Mouse (Mus musculus) neural tube, embryonic 15.5 days (tissue): Measurements from ENCODE around the gene Gm9733. TPM values are rescaled to one million over a fixed set of nuclear protein-coding genes. Genes with fewer than 3 reads are reported as not detected.
"Not testable (repeated sequence)": the region's sequence is repeated elsewhere in the genome, so short reads cannot be mapped to it uniquely, and the experiment has no call there.

Source experiments
- ATAC-seq: fragments of 200-750 bp; cut with Nextera tagmentation; 2 replicates; pipeline ENCODE4 v1.8.0; 2017; ENCODE audit warnings: mild to moderate bottlenecking, moderate TSS enrichment, moderate library complexity; ENCODE audit not compliant: low FRiP score
- H3K27ac ChIP-seq: fragments of 300-500 bp; sonication (generic); replicated peaks from 2 replicates; pipeline ENCODE4 v1.5.1; 2015; ENCODE audit warnings: mild to moderate bottlenecking, inconsistent platforms
- H3K27me3 ChIP-seq: fragments of 300-500 bp; sonication (generic); replicated peaks from 2 replicates; pipeline ENCODE4 v1.6.1; 2015; ENCODE audit warnings: inconsistent platforms
- H3K36me3 ChIP-seq: fragments of 300-500 bp; sonication (generic); 2 replicates; pipeline ENCODE4 v1.6.1; 2015; ENCODE audit warnings: inconsistent platforms
- H3K4me1 ChIP-seq: fragments of 300-500 bp; sonication (generic); 2 replicates; pipeline ENCODE4 v1.6.1; 2015; ENCODE audit warnings: inconsistent platforms
- H3K4me2 ChIP-seq: fragments of 300-500 bp; sonication (generic); 2 replicates; pipeline ENCODE4 v1.6.1; 2015; ENCODE audit warnings: inconsistent platforms, mild to moderate bottlenecking, moderate library complexity
- H3K4me3 ChIP-seq: fragments of 300-500 bp; sonication (generic); replicated peaks from 2 replicates; pipeline ENCODE4 v1.5.1; 2015; ENCODE audit warnings: mild to moderate bottlenecking, inconsistent platforms
- H3K9ac ChIP-seq: fragments of 300-500 bp; sonication (generic); replicated peaks from 2 replicates; pipeline ENCODE4 v1.6.1; 2015; ENCODE audit warnings: mild to moderate bottlenecking, inconsistent platforms
- H3K9me3 ChIP-seq: fragments of 300-500 bp; sonication (generic); replicated peaks from 2 replicates; pipeline ENCODE4 v1.6.1; 2016; ENCODE audit warnings: inconsistent platforms
- WGBS: fragments of 180-500 bp; shearing (Covaris S2); methylation state at CpG from one replicate; pipeline ENCODE4 v1.1.7; 2015; ENCODE audit warnings: mixed read lengths; 5-methylcytosine and 5-hydroxymethylcytosine counted together
- polyA plus RNA-seq: library from polyadenylated mRNA; unstranded; fragments of >200 nt; fragmentation: Nextera tagmentation; extraction: Ambion mirVana; gene quantifications from 2 replicates; pipeline ENCODE4 v1.2.1, GENCODE M21; 2015

Gm9733 gene
- not detected in 2 replicates for polyA plus RNA-seq

- WGBS: 91% methylated on average over 3 of the region's 3 CpGs
- no peak for ATAC-seq
- Histone ChIP-seq H3K27me3 (no peaks in the 10 kb centered on the region), H3K9ac (no peak within 1 kb of the TSS), H3K36me3 (no peaks in the 10 kb centered on the region), H3K4me2 (no peak within 1 kb of the TSS), H3K4me1 (no peaks in the 10 kb centered on the region), H3K4me3 (no peak within 1 kb of the TSS), H3K27ac (no peak within 1 kb of the TSS), H3K9me3 (peaks cover 3% of the 10 kb centered on the region; the same call in 1 of the 2 replicates)
Observed at GRCm38 (mm10) chr3:15332063-15332462, at the start of gene Gm9733. Gene Gm9733, minus strand, starts transcription at chr3:15332302.

- not testable (repeated sequence) for H3K27ac ChIP-seq, H3K4me2 ChIP-seq, ATAC-seq, H3K9me3 ChIP-seq, H3K4me3 ChIP-seq, H3K9ac ChIP-seq, H3K27me3 ChIP-seq, H3K36me3 ChIP-seq, H3K4me1 ChIP-seq
- 83% methylated on average over 3 of the region's 3 CpGs for WGBS
Observed at GRCm38 (mm10) chr3:15355690-15356089, 23.6 kb upstream of the Gm9733 start.

- ATAC-seq, H3K9me3 ChIP-seq, H3K4me3 ChIP-seq, H3K4me1 ChIP-seq, H3K9ac ChIP-seq, H3K36me3 ChIP-seq, H3K27me3 ChIP-seq, H3K27ac ChIP-seq, H3K4me2 ChIP-seq: not testable (repeated sequence)
- WGBS: 98% methylated on average over 1 of the region's 2 CpGs
Observed at GRCm38 (mm10) chr3:15350318-15350717, 18.2 kb upstream of the Gm9733 start.

- H3K36me3 ChIP-seq, H3K4me2 ChIP-seq, H3K9ac ChIP-seq, H3K27ac ChIP-seq, H3K4me3 ChIP-seq, H3K27me3 ChIP-seq, H3K4me1 ChIP-seq, H3K9me3 ChIP-seq, ATAC-seq: not testable (repeated sequence)
- 68% methylated on average over 3 of the region's 3 CpGs for WGBS
Observed at GRCm38 (mm10) chr3:15345606-15346005, 13.5 kb upstream of the Gm9733 start.

- no peak overlapping the region for H3K27ac ChIP-seq
- no peak overlapping the region for H3K4me3 ChIP-seq
- H3K9ac ChIP-seq: no peak overlapping the region
- H3K27me3 ChIP-seq: no peaks in the 10 kb centered on the region
- H3K4me1 ChIP-seq: no peaks in the 10 kb centered on the region
- WGBS: 81% methylated on average over 1 of the region's 1 CpGs
- 0 out of 2 replicates have a peak, but pooled peaks cover 3% of the 10 kb centered on the region for H3K9me3 ChIP-seq
- no peak for ATAC-seq
- H3K4me2 ChIP-seq: no peak overlapping the region
- H3K36me3 ChIP-seq: no peaks in the 10 kb centered on the region
Observed at GRCm38 (mm10) chr3:15340287-15340686, 8.2 kb upstream of the Gm9733 start.

GRCm38 (mm10) chr3:15334182-15334581, 2.1 kb upstream of the Gm9733 start:
- WGBS: 74% methylated on average over 2 of the region's 2 CpGs
- ATAC-seq: no peak

GRCm38 (mm10) chr3:15331545-15331944, 557 bp downstream of the Gm9733 start:
- Histone ChIP-seq H3K27me3 (no peaks in the 10 kb centered on the region), H3K4me1 (no peaks in the 10 kb centered on the region), H3K4me2 (no peak overlapping the region), H3K9me3 (peaks cover under 1% of the 10 kb centered on the region; the same call in 1 of the 2 replicates), H3K36me3 (no peaks in the 10 kb centered on the region), H3K9ac (no peak overlapping the region), H3K4me3 (no peak overlapping the region), H3K27ac (no peak overlapping the region)
- 74% methylated on average over 3 of the region's 3 CpGs for WGBS
- ATAC-seq: no peak

More at GRCm38 (mm10) chr3:15334182-15334581, 2.1 kb upstream of the Gm9733 start:
- H3K4me1 ChIP-seq: no peaks in the 10 kb centered on the region
- H3K27ac ChIP-seq: no peak overlapping the region
- H3K27me3 ChIP-seq: no peaks in the 10 kb centered on the region
- H3K9me3 ChIP-seq: peaks cover 3% of the 10 kb centered on the region; the same call in 1 of the 2 replicates
- H3K36me3 ChIP-seq: no peaks in the 10 kb centered on the region
- H3K4me2 ChIP-seq: no peak overlapping the region
- H3K4me3 ChIP-seq: no peak overlapping the region
- H3K9ac ChIP-seq: no peak overlapping the region

- ATAC-seq: no peak
- no peaks in the 10 kb centered on the region; the same call in 1 of the 2 replicates for H3K9me3 ChIP-seq
- H3K27ac ChIP-seq: no peak overlapping the region
- H3K4me2 ChIP-seq: no peak overlapping the region
- no peaks in the 10 kb centered on the region for H3K36me3 ChIP-seq
- no peak overlapping the region for H3K9ac ChIP-seq
- H3K4me1 ChIP-seq: no peaks in the 10 kb centered on the region
- no peak overlapping the region for H3K4me3 ChIP-seq
- H3K27me3 ChIP-seq: no peaks in the 10 kb centered on the region
Observed at GRCm38 (mm10) chr3:15329549-15329948, 2.6 kb downstream of the Gm9733 start.

- H3K27me3 ChIP-seq: no peaks in the 10 kb centered on the region
- no peaks in the 10 kb centered on the region for H3K36me3 ChIP-seq
- no peak overlapping the region for H3K4me2 ChIP-seq
- 91% methylated on average over 6 of the region's 6 CpGs for WGBS
- no peak for ATAC-seq
- no peak overlapping the region for H3K27ac ChIP-seq
- no peaks in the 10 kb centered on the region for H3K4me1 ChIP-seq
- H3K9ac ChIP-seq: no peak overlapping the region
- no peak overlapping the region for H3K4me3 ChIP-seq
- H3K9me3 ChIP-seq: no peaks in the 10 kb centered on the region
Observed at GRCm38 (mm10) chr3:15284424-15285328, 47.4 kb downstream of the Gm9733 start.

GRCm38 (mm10) chr3:15275899-15276526, 56.1 kb downstream of the Gm9733 start:
- Histone ChIP-seq H3K36me3 (no peaks in the 10 kb centered on the region), H3K27ac (no peak overlapping the region), H3K9me3 (no peaks in the 10 kb centered on the region), H3K4me1 (no peaks in the 10 kb centered on the region), H3K4me2 (no peak overlapping the region), H3K4me3 (no peak overlapping the region), H3K9ac (no peak overlapping the region), H3K27me3 (no peaks in the 10 kb centered on the region)
- WGBS: 85% methylated on average over 5 of the region's 5 CpGs
- ATAC-seq: no peak

GRCm38 (mm10) chr3:15264450-15264849, 67.7 kb downstream of the Gm9733 start:
- no peak for ATAC-seq
- H3K4me1 ChIP-seq: no peaks in the 10 kb centered on the region
- 15% methylated on average over 3 of the region's 3 CpGs for WGBS

GRCm38 (mm10) chr3:15255726-15256125, 76.4 kb downstream of the Gm9733 start:
- WGBS: 67% methylated on average over 6 of the region's 6 CpGs
- Histone ChIP-seq H3K36me3 (no peaks in the 10 kb centered on the region), H3K4me2 (no peak overlapping the region), H3K9ac (no peak overlapping the region), H3K27ac (no peak overlapping the region), H3K27me3 (no peaks in the 10 kb centered on the region), H3K4me1 (no peaks in the 10 kb centered on the region), H3K4me3 (no peak overlapping the region), H3K9me3 (no peaks in the 10 kb centered on the region)
- ATAC-seq: no peak

More at GRCm38 (mm10) chr3:15264450-15264849, 67.7 kb downstream of the Gm9733 start:
- Histone ChIP-seq H3K27ac (no peak overlapping the region), H3K4me2 (no peak overlapping the region), H3K27me3 (no peaks in the 10 kb centered on the region), H3K36me3 (no peaks in the 10 kb centered on the region), H3K4me3 (no peak overlapping the region), H3K9me3 (no peaks in the 10 kb centered on the region), H3K9ac (no peak overlapping the region)
